Mouse (Mus musculus) bone marrow macrophage, adult 2 months (primary cell): ENCODE data around the gene Cant1.

Experiments used
- CTCF ChIP-seq: IDR thresholded peaks from 2 replicates; pipeline ENCODE4 v1.5.1; 2012; ENCODE audit warnings: low read depth, mild to moderate bottlenecking, low read length, moderate library complexity
- POLR2A ChIP-seq: IDR thresholded peaks from 2 replicates; pipeline ENCODE4 v1.6.1; 2012; ENCODE audit warnings: mild to moderate bottlenecking, low read depth, low read length, borderline replicate concordance

DNA sequence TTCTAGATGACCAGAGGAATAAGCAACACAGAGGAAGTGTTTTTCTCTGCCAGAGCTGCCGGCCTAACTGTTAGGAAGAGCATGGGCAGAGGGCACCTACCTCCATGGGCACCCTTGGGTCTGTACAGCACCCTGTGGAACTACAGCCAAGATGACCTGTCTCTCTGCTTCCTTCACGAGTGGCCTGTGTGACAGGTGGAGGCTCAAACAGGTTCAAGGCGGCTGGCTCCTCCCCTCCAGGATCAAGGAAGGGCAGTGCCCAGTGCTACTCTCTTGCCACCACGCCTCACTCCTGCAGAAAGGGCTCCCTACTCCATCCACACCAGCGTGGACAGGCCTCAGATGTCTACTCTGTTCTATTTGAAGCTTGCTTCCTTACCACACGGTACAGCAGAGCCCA, 3.3 kb downstream of the Cant1 start:
- TF ChIP-seq CTCF (no peak), POLR2A (no peak)
